Mouse (Mus musculus) intestine, embryonic 15.5 days (tissue): ENCODE measurements around the gene Fbxw4. TPM values are rescaled to one million over a fixed set of nuclear protein-coding genes. Genes with fewer than 3 reads are reported as not detected.

Source experiments
- ATAC-seq: fragments of 200-750 bp; cut with Nextera tagmentation; 2 replicates; pipeline ENCODE4 v1.8.0; 2017; ENCODE audit warnings: moderate TSS enrichment, moderate library complexity
- H3K27ac ChIP-seq: fragments of 300-500 bp; sonication (generic); 2 replicates; pipeline ENCODE4 v1.5.1; 2015; ENCODE audit warnings: mild to moderate bottlenecking, inconsistent platforms
- H3K27me3 ChIP-seq: fragments of 300-500 bp; sonication (generic); replicated peaks from 2 replicates; pipeline ENCODE4 v1.6.1; 2015; ENCODE audit warnings: inconsistent platforms
- H3K36me3 ChIP-seq: fragments of 300-500 bp; sonication (generic); 2 replicates; pipeline ENCODE4 v1.6.1; 2015; ENCODE audit warnings: inconsistent platforms
- H3K4me1 ChIP-seq: fragments of 300-500 bp; sonication (generic); replicated peaks from 2 replicates; pipeline ENCODE4 v1.6.1; 2015; ENCODE audit warnings: inconsistent platforms
- H3K4me2 ChIP-seq: fragments of 300-500 bp; sonication (generic); replicated peaks from 2 replicates; pipeline ENCODE4 v1.6.1; 2015; ENCODE audit warnings: mild to moderate bottlenecking, inconsistent platforms
- H3K4me3 ChIP-seq: fragments of 300-500 bp; sonication (generic); replicated peaks from 2 replicates; pipeline ENCODE4 v1.5.1; 2015; ENCODE audit warnings: inconsistent platforms
- H3K9ac ChIP-seq: fragments of 300-500 bp; sonication (generic); 2 replicates; pipeline ENCODE4 v1.6.1; 2015; ENCODE audit warnings: inconsistent platforms
- H3K9me3 ChIP-seq: fragments of 300-500 bp; sonication (generic); 2 replicates; pipeline ENCODE4 v1.6.1; 2016; ENCODE audit warnings: inconsistent platforms
- WGBS: fragments of 180-500 bp; shearing (Covaris S2); methylation state at CpG from one replicate; pipeline ENCODE4 v1.1.7; 2015; 5-methylcytosine and 5-hydroxymethylcytosine counted together
- polyA plus RNA-seq: library from polyadenylated mRNA; unstranded; fragments of >200 nt; fragmentation: Nextera tagmentation; extraction: Ambion mirVana; gene quantifications from 2 replicates; pipeline ENCODE4 v1.2.1, GENCODE M21; 2015

Fbxw4 gene
- polyA plus RNA-seq, 1 experiment from 2014 or later: 1.9 TPM

- no peaks in the 10 kb centered on the region for H3K27me3 ChIP-seq
- H3K36me3 ChIP-seq: 0 out of 2 replicates have a peak, but pooled peaks cover 3% of the 10 kb centered on the region
- no peaks in the 10 kb centered on the region for H3K4me1 ChIP-seq
- H3K4me2 ChIP-seq: no peak overlapping the region
- no peak overlapping the region for H3K27ac ChIP-seq
- ATAC-seq: no peak
- WGBS: 88% methylated on average over 4 of the region's 4 CpGs
- H3K9ac ChIP-seq: no peak overlapping the region
- no peak overlapping the region for H3K4me3 ChIP-seq
- no peaks in the 10 kb centered on the region for H3K9me3 ChIP-seq
Observed at GRCm38 (mm10) chr19:45606701-45607100, 53.4 kb downstream of the Fbxw4 start.

GRCm38 (mm10) chr19:45602606-45603005 is 57.5 kb downstream of the Fbxw4 start:
- Histone ChIP-seq H3K9ac (no peak overlapping the region), H3K27me3 (no peaks in the 10 kb centered on the region), H3K9me3 (no peaks in the 10 kb centered on the region), H3K36me3 (0 out of 2 replicates have a peak, but pooled peaks cover 3% of the 10 kb centered on the region), H3K27ac (no peak overlapping the region), H3K4me1 (no peaks in the 10 kb centered on the region), H3K4me2 (no peak overlapping the region), H3K4me3 (no peak overlapping the region)
- 83% methylated on average over 5 of the region's 5 CpGs for WGBS
- no peak for ATAC-seq

GRCm38 (mm10) chr19:45597106-45597505 is 63.0 kb downstream of the Fbxw4 start:
- no peak overlapping the region for H3K4me3 ChIP-seq
- 89% methylated on average over 4 of the region's 4 CpGs for WGBS
- no peaks in the 10 kb centered on the region for H3K27me3 ChIP-seq
- no peaks in the 10 kb centered on the region for H3K4me1 ChIP-seq
- ATAC-seq: no peak
- no peak overlapping the region for H3K4me2 ChIP-seq
- H3K9me3 ChIP-seq: no peaks in the 10 kb centered on the region
- H3K36me3 ChIP-seq: no peaks in the 10 kb centered on the region
- H3K27ac ChIP-seq: no peak overlapping the region
- no peak overlapping the region for H3K9ac ChIP-seq

- ATAC-seq: no peak
- 82% methylated on average over 6 of the region's 6 CpGs for WGBS
- Histone ChIP-seq H3K4me3 (no peak overlapping the region), H3K36me3 (no peaks in the 10 kb centered on the region), H3K27ac (no peak overlapping the region), H3K9ac (no peak overlapping the region), H3K27me3 (no peaks in the 10 kb centered on the region), H3K9me3 (no peaks in the 10 kb centered on the region), H3K4me1 (no peaks in the 10 kb centered on the region), H3K4me2 (no peak overlapping the region)
Observed at GRCm38 (mm10) chr19:45596434-45596833, 63.7 kb downstream of the Fbxw4 start.

GRCm38 (mm10) chr19:45596019-45596418 is 64.1 kb downstream of the Fbxw4 start:
- H3K27ac ChIP-seq: no peak overlapping the region
- no peak overlapping the region for H3K4me3 ChIP-seq
- 64% methylated on average over 7 of the region's 7 CpGs for WGBS
- H3K9me3 ChIP-seq: no peaks in the 10 kb centered on the region
- H3K9ac ChIP-seq: no peak overlapping the region
- H3K4me1 ChIP-seq: no peaks in the 10 kb centered on the region
- no peak overlapping the region for H3K4me2 ChIP-seq
- no peak for ATAC-seq
- H3K27me3 ChIP-seq: no peaks in the 10 kb centered on the region
- no peaks in the 10 kb centered on the region for H3K36me3 ChIP-seq

GRCm38 (mm10) chr19:45595481-45595880 is 64.6 kb downstream of the Fbxw4 start:
- Histone ChIP-seq H3K9me3 (no peaks in the 10 kb centered on the region), H3K27me3 (no peaks in the 10 kb centered on the region), H3K4me1 (no peaks in the 10 kb centered on the region), H3K9ac (no peak overlapping the region), H3K36me3 (no peaks in the 10 kb centered on the region), H3K4me2 (no peak overlapping the region), H3K27ac (no peak overlapping the region), H3K4me3 (no peak overlapping the region)
- no peak for ATAC-seq
- WGBS: 91% methylated on average over 6 of the region's 6 CpGs

GRCm38 (mm10) chr19:45594079-45594478 is 66.0 kb downstream of the Fbxw4 start:
- H3K27ac ChIP-seq: no peak overlapping the region
- no peaks in the 10 kb centered on the region for H3K9me3 ChIP-seq
- no peaks in the 10 kb centered on the region for H3K4me1 ChIP-seq
- WGBS: 90% methylated on average over 7 of the region's 7 CpGs
- no peak for ATAC-seq
- no peak overlapping the region for H3K4me3 ChIP-seq
- H3K4me2 ChIP-seq: no peak overlapping the region
- H3K9ac ChIP-seq: no peak overlapping the region
- no peaks in the 10 kb centered on the region for H3K36me3 ChIP-seq
- no peaks in the 10 kb centered on the region for H3K27me3 ChIP-seq

- Histone ChIP-seq H3K27me3 (no peaks in the 10 kb centered on the region), H3K9me3 (no peaks in the 10 kb centered on the region), H3K9ac (no peak overlapping the region), H3K4me2 (no peak overlapping the region), H3K36me3 (no peaks in the 10 kb centered on the region), H3K4me1 (no peaks in the 10 kb centered on the region), H3K27ac (no peak overlapping the region), H3K4me3 (no peak overlapping the region)
- no peak for ATAC-seq
- WGBS: 94% methylated on average over 9 of the region's 9 CpGs
Observed at GRCm38 (mm10) chr19:45592916-45593315, 67.2 kb downstream of the Fbxw4 start.

- 66% methylated on average over 7 of the region's 7 CpGs for WGBS
Observed at GRCm38 (mm10) chr19:45591704-45592103, 68.4 kb downstream of the Fbxw4 start.

GRCm38 (mm10) chr19:45589761-45590160 is 70.4 kb downstream of the Fbxw4 start:
- WGBS: 93% methylated on average over 6 of the region's 6 CpGs
- Histone ChIP-seq H3K27ac (no peak overlapping the region), H3K36me3 (no peaks in the 10 kb centered on the region), H3K4me2 (no peak overlapping the region), H3K9me3 (no peaks in the 10 kb centered on the region), H3K27me3 (no peaks in the 10 kb centered on the region), H3K4me3 (no peak overlapping the region), H3K4me1 (no peaks in the 10 kb centered on the region), H3K9ac (no peak overlapping the region)
- no peak for ATAC-seq

More at GRCm38 (mm10) chr19:45591704-45592103, 68.4 kb downstream of the Fbxw4 start:
- H3K4me2 ChIP-seq: no peak overlapping the region
- H3K9me3 ChIP-seq: no peaks in the 10 kb centered on the region
- H3K4me1 ChIP-seq: no peaks in the 10 kb centered on the region
- no peak overlapping the region for H3K27ac ChIP-seq
- H3K36me3 ChIP-seq: no peaks in the 10 kb centered on the region
- H3K9ac ChIP-seq: no peak overlapping the region
- no peak overlapping the region for H3K4me3 ChIP-seq
- ATAC-seq: no peak
- H3K27me3 ChIP-seq: no peaks in the 10 kb centered on the region

GRCm38 (mm10) chr19:45587509-45588292 is 72.4 kb downstream of the Fbxw4 start:
- Histone ChIP-seq H3K4me2 (no peak overlapping the region), H3K4me1 (no peaks in the 10 kb centered on the region), H3K27ac (no peak overlapping the region), H3K36me3 (no peaks in the 10 kb centered on the region), H3K4me3 (no peak overlapping the region), H3K27me3 (no peaks in the 10 kb centered on the region), H3K9ac (no peak overlapping the region), H3K9me3 (no peaks in the 10 kb centered on the region)
- WGBS: 86% methylated on average over 6 of the region's 6 CpGs
- no peak for ATAC-seq

GRCm38 (mm10) chr19:45586850-45587249 is 73.3 kb downstream of the Fbxw4 start:
- Histone ChIP-seq H3K4me2 (no peak overlapping the region), H3K9me3 (no peaks in the 10 kb centered on the region), H3K9ac (no peak overlapping the region), H3K36me3 (no peaks in the 10 kb centered on the region), H3K27me3 (no peaks in the 10 kb centered on the region), H3K4me1 (0 out of 2 replicates have a peak, but pooled peaks cover 8% of the 10 kb centered on the region), H3K4me3 (no peak overlapping the region), H3K27ac (no peak overlapping the region)
- ATAC-seq: no peak
- WGBS: 84% methylated on average over 3 of the region's 3 CpGs
